Mouse (Mus musculus) myocyte (in vitro differentiated cells): ENCODE data around the gene Kazn. TPM values are rescaled to one million over a fixed set of nuclear protein-coding genes. Genes with fewer than 3 reads are reported as not detected.

Source experiments
- H3K27me3 ChIP-seq: one replicate; pipeline ENCODE4 v1.6.1; 2011; ENCODE audit not compliant: control insufficient read depth, insufficient read depth, insufficient read length
- H3K36me3 ChIP-seq: one replicate; pipeline ENCODE4 v1.6.1; 2011; ENCODE audit not compliant: control insufficient read depth, insufficient read depth
- H3K4me2 ChIP-seq: one replicate; pipeline ENCODE4 v1.6.1; 2011; ENCODE audit warnings: low read depth, control low read depth
- H3K4me3 ChIP-seq: one replicate; pipeline ENCODE4 v1.5.1; 2011; ENCODE audit warnings: mild to moderate bottlenecking, control low read depth, moderate library complexity
- H3K79me2 ChIP-seq: one replicate; pipeline ENCODE4 v1.6.1; 2011; ENCODE audit not compliant: control insufficient read depth, insufficient read depth
- H3ac ChIP-seq: one replicate; pipeline ENCODE4 v1.6.1; 2011; ENCODE audit not compliant: control insufficient read depth, insufficient read length
- CEBPB ChIP-seq: IDR thresholded peaks from 2 replicates; pipeline ENCODE4 v1.6.1; 2011; ENCODE audit warnings: mild to moderate bottlenecking, moderate library complexity; ENCODE audit not compliant: poor library complexity, insufficient read depth, severe bottlenecking
- E2F4 ChIP-seq: IDR thresholded peaks from one replicate; pipeline ENCODE4 v1.6.1; 2011; ENCODE audit warnings: mild to moderate bottlenecking, control low read depth, moderate library complexity; ENCODE audit not compliant: insufficient read depth
- MAX ChIP-seq: IDR thresholded peaks from one replicate; pipeline ENCODE4 v1.6.1; 2011; ENCODE audit warnings: low read depth, mild to moderate bottlenecking, control low read depth
- MYOD1 ChIP-seq, 3 experiments: IDR thresholded peaks; one replicate each; pipeline ENCODE4 v1.6.1; 2011; ENCODE audit warnings: control low read depth in 2 of 3, low read depth in 2 of 3, mild to moderate bottlenecking in 2 of 3, moderate library complexity in 1 of 3; ENCODE audit not compliant: insufficient read length in 2 of 3, control insufficient read depth in 1 of 3
- MYOG ChIP-seq, 3 experiments: IDR thresholded peaks; one replicate each; pipeline ENCODE4 v1.6.1; 2011; ENCODE audit warnings: control low read depth in 2 of 3, low read depth in 2 of 3, mild to moderate bottlenecking in 2 of 3; ENCODE audit not compliant: insufficient read length in 2 of 3, control insufficient read depth in 1 of 3, insufficient read depth in 1 of 3
- POLR2A ChIP-seq: IDR thresholded peaks from one replicate; pipeline ENCODE4 v1.6.1; 2011; ENCODE audit warnings: low read depth, mild to moderate bottlenecking, control low read depth, moderate library complexity; ENCODE audit not compliant: insufficient read length
- POLR2AphosphoS2 ChIP-seq: IDR thresholded peaks from one replicate; pipeline ENCODE4 v1.6.1; 2011; ENCODE audit warnings: low read depth, control low read depth; ENCODE audit not compliant: insufficient read length
- REST ChIP-seq: IDR thresholded peaks from one replicate; pipeline ENCODE4 v1.6.1; 2011; ENCODE audit warnings: mild to moderate bottlenecking, control low read depth, moderate library complexity; ENCODE audit not compliant: insufficient read depth, insufficient read length
- SRF ChIP-seq: IDR thresholded peaks from one replicate; pipeline ENCODE4 v1.6.1; 2011; ENCODE audit warnings: low read depth; ENCODE audit not compliant: control insufficient read depth, insufficient read length
- TCF12 ChIP-seq: IDR thresholded peaks from one replicate; pipeline ENCODE4 v1.6.1; 2011; ENCODE audit warnings: mild to moderate bottlenecking, control low read depth; ENCODE audit not compliant: poor library complexity, insufficient read depth, severe bottlenecking
- TCF3 ChIP-seq: IDR thresholded peaks from one replicate; pipeline ENCODE4 v1.6.1; 2011; ENCODE audit warnings: low read depth, control low read depth; ENCODE audit not compliant: insufficient read length
- USF1 ChIP-seq: IDR thresholded peaks from one replicate; pipeline ENCODE4 v1.6.1; 2011; ENCODE audit warnings: low read depth, mild to moderate bottlenecking, control low read depth, moderate library complexity
- polyA plus RNA-seq: library from polyadenylated mRNA; unstranded; fragments of >200 nt; fragmentation: generic; extraction: Trizol; gene quantifications from one replicate; pipeline ENCODE4 v1.2.1, GENCODE M21; 2012; ENCODE audit warnings: missing spikeins

Gene Kazn
- polyA plus RNA-seq, 1 experiment, result not detected

DNA sequence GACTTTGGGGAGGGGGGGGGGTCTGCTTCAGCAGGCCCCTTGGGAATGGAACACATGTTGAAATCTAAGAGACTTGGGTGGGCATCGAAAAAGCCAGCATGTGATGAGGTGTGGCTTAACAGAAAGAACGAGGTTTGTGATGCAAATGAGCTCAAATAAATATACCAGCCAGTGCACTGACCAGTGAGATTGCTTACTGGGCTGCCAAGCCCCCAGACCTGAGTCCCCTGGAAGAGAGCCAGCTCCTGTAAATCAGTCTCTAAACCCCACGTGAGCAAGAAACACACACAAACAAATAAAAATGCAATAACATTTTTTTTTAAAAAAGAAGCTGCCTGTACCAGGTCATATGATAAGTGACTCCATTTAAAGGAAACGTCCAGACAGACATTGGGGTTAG, 172.6 kb downstream of the Kazn start:
- Histone ChIP-seq H3K79me2 (no peaks in the 10 kb centered on the region), H3ac (no peak overlapping the region), H3K36me3 (no peaks in the 10 kb centered on the region), H3K4me3 (no peak overlapping the region), H3K4me2 (no peak overlapping the region), H3K27me3 (no peaks in the 10 kb centered on the region)
- TF ChIP-seq CEBPB (no peak), POLR2AphosphoS2 (no peak), E2F4 (no peak), MYOG (IDR thresholded peaks at IDR 0.05; ENCODE audit: control insufficient read depth in 1 of 3, insufficient read depth in 1 of 3, insufficient read length in 2 of 3, low read depth in 2 of 3) (no peak), REST (no peak), MYOD1 (IDR thresholded peaks at IDR 0.05; ENCODE audit: control insufficient read depth in 1 of 3, insufficient read length in 2 of 3, low read depth in 2 of 3) (no peak), POLR2A (no peak), MAX (no peak), TCF3 (no peak), USF1 (no peak), TCF12 (no peak), SRF (no peak)

- no peak overlapping the region for H3ac ChIP-seq
- H3K4me3 ChIP-seq, result no peak overlapping the region
- no peaks in the 10 kb centered on the region for H3K79me2 ChIP-seq
- H3K36me3 ChIP-seq, result no peaks in the 10 kb centered on the region
- TF ChIP-seq CEBPB (no peak), MYOD1 (IDR thresholded peaks at IDR 0.05; ENCODE audit: control insufficient read depth in 1 of 3, insufficient read length in 2 of 3, low read depth in 2 of 3) (no peak), POLR2A (no peak), TCF12 (no peak), E2F4 (no peak), SRF (no peak), TCF3 (no peak), USF1 (no peak), REST (no peak), MYOG (IDR thresholded peaks at IDR 0.05; ENCODE audit: control insufficient read depth in 1 of 3, insufficient read depth in 1 of 3, insufficient read length in 2 of 3, low read depth in 2 of 3) (no peak), MAX (no peak), POLR2AphosphoS2 (no peak)
- H3K27me3 ChIP-seq, result no peaks in the 10 kb centered on the region
- no peak overlapping the region for H3K4me2 ChIP-seq
Observed at GRCm38 (mm10) chr4:142065835-142066234, 173.4 kb downstream of the Kazn start.

- no peak for TF ChIP-seq CEBPB
- TF ChIP-seq MYOD1 (IDR thresholded peaks at IDR 0.05; ENCODE audit: control insufficient read depth in 1 of 3, insufficient read length in 2 of 3, low read depth in 2 of 3), result no peak
- TF ChIP-seq TCF3, result no peak
- no peak for TF ChIP-seq USF1
- no peak for TF ChIP-seq SRF
- no peak for TF ChIP-seq TCF12
- no peak for TF ChIP-seq MYOG (IDR thresholded peaks at IDR 0.05; ENCODE audit: control insufficient read depth in 1 of 3, insufficient read depth in 1 of 3, insufficient read length in 2 of 3, low read depth in 2 of 3)
- no peak for TF ChIP-seq MAX
- no peak for TF ChIP-seq E2F4
- no peak for TF ChIP-seq POLR2A
- no peak for TF ChIP-seq POLR2AphosphoS2
- TF ChIP-seq REST, result no peak
- Histone ChIP-seq H3K4me2 (no peak overlapping the region), H3K36me3 (no peaks in the 10 kb centered on the region), H3K79me2 (no peaks in the 10 kb centered on the region), H3K27me3 (no peaks in the 10 kb centered on the region), H3ac (no peak overlapping the region), H3K4me3 (no peak overlapping the region)
Observed at GRCm38 (mm10) chr4:142065270-142065669, 173.9 kb downstream of the Kazn start.

DNA sequence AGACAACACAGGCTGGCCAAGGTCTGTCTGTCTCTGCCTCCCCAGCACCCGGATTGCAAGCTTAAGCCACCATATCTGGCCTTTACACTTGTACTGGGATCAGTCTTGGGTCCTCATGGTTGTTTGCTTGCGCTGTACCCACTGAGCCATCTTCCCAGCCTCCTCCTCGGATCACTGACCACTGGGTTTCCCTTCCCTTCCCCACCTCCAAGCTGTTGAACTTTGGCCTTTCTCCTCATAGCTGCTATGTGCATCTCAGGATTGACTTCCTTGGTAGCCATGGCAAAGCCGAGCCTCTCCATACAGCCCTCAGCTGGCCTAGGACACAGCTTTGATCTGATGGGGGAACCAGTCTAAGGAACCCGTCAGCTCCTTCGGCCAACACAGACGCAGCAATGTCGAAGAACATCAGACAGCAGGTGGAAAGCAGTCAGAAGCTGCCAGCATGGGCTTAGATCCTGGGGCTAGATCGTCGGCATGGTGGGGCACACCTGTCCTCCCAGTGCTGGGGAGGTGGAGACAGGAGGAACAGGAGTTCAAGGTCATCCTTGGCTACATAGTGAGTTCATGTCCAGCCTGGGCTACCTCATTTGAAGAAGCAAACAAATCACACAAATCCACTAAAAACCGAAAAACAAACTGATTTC, 174.5 kb downstream of the Kazn start:
- no peak overlapping the region for H3K4me2 ChIP-seq
- no peaks in the 10 kb centered on the region for H3K79me2 ChIP-seq
- H3K4me3 ChIP-seq, result no peak overlapping the region
- H3K36me3 ChIP-seq, result no peaks in the 10 kb centered on the region
- no peaks in the 10 kb centered on the region for H3K27me3 ChIP-seq
- TF ChIP-seq MAX (no peak), POLR2AphosphoS2 (no peak), MYOD1 (IDR thresholded peaks at IDR 0.05; ENCODE audit: control insufficient read depth in 1 of 3, insufficient read length in 2 of 3, low read depth in 2 of 3) (no peak), MYOG (IDR thresholded peaks at IDR 0.05; ENCODE audit: control insufficient read depth in 1 of 3, insufficient read depth in 1 of 3, insufficient read length in 2 of 3, low read depth in 2 of 3) (no peak), SRF (no peak), CEBPB (no peak), TCF12 (no peak), POLR2A (no peak), TCF3 (no peak), E2F4 (no peak), USF1 (no peak), REST (no peak)
- no peak overlapping the region for H3ac ChIP-seq
